Mouse (Mus musculus) hindbrain, postnatal 0 days (tissue): Measurements from ENCODE around the gene Cabin1. TPM values are rescaled to one million over a fixed set of nuclear protein-coding genes. Genes with fewer than 3 reads are reported as not detected.

Experiments
- ATAC-seq: fragments of 200-750 bp; cut with Nextera tagmentation; 2 replicates; pipeline ENCODE4 v1.8.0; 2017; ENCODE audit warnings: mild to moderate bottlenecking, moderate TSS enrichment, moderate library complexity
- DNase-seq: peaks from one replicate; pipeline ENCODE4 v3.0.0-alpha.2; 2015; ENCODE audit warnings: low spot score
- H3K27ac ChIP-seq: fragments of 300-500 bp; sonication (generic); 2 replicates; pipeline ENCODE4 v1.5.1; 2014; ENCODE audit warnings: mild to moderate bottlenecking
- H3K27me3 ChIP-seq: fragments of 300-500 bp; sonication (generic); 2 replicates; pipeline ENCODE4 v1.6.1; 2014; ENCODE audit warnings: low read length, mixed read lengths; ENCODE audit not compliant: insufficient read depth
- H3K36me3 ChIP-seq: fragments of 300-500 bp; sonication (generic); 2 replicates; pipeline ENCODE4 v1.6.1; 2014; ENCODE audit warnings: low read length, mixed read lengths; ENCODE audit not compliant: insufficient read depth
- H3K4me1 ChIP-seq: fragments of 300-500 bp; sonication (generic); 2 replicates; pipeline ENCODE4 v1.6.1; 2014; ENCODE audit warnings: antibody characterized with exemption, low read length, mixed read lengths; ENCODE audit not compliant: insufficient read depth
- H3K4me2 ChIP-seq: fragments of 300-500 bp; sonication (generic); 2 replicates; pipeline ENCODE4 v1.6.1; 2014; ENCODE audit warnings: low read depth, mild to moderate bottlenecking, low read length, moderate library complexity, mixed read lengths
- H3K4me3 ChIP-seq: fragments of 300-500 bp; sonication (generic); 2 replicates; pipeline ENCODE4 v1.5.1; 2014; ENCODE audit warnings: low read length
- H3K9ac ChIP-seq: fragments of 300-500 bp; sonication (generic); replicated peaks from 2 replicates; pipeline ENCODE4 v1.6.1; 2014; ENCODE audit warnings: mild to moderate bottlenecking, low read length, moderate library complexity, mixed read lengths
- H3K9me3 ChIP-seq: fragments of 300-500 bp; sonication (generic); 2 replicates; pipeline ENCODE4 v1.6.1; 2016; ENCODE audit warnings: low read length, mixed read lengths
- CTCF ChIP-seq: IDR thresholded peaks from 2 replicates; pipeline ENCODE4 v1.5.1; 2016; ENCODE audit warnings: antibody characterized with exemption, control low read depth, low read depth
- WGBS: fragments of 180-500 bp; shearing (Covaris S2); extraction: QIAGEN DNeasy Blood & Tissue Kit; methylation state at CpG from one replicate; pipeline ENCODE4 v1.1.7; 2014; 5-methylcytosine and 5-hydroxymethylcytosine counted together
- polyA plus RNA-seq: library from polyadenylated mRNA; unstranded; fragments of >200 nt; fragmentation: Nextera tagmentation; extraction: Ambion mirVana; gene quantifications from 2 replicates; pipeline ENCODE4 v1.2.1, GENCODE M21; 2015
- total RNA-seq: library from RNA; depleted of rRNA; stranded (reverse); fragments of >200 nt; gene quantifications from 2 replicates; pipeline ENCODE4 v1.2.3, GENCODE M21; 2014

The Cabin1 gene
- total and polyA plus RNA-seq, 2 experiments from 2014 or later, result 33.6 to 92.9 TPM

GRCm38 (mm10) chr10:75702494-75702893, 61.6 kb downstream of the Cabin1 start:
- ATAC-seq (no peak), DNase-seq (no peak)
- no peak overlapping the region for H3K4me2 ChIP-seq
- H3K4me3 ChIP-seq, result no peak overlapping the region
- H3K36me3 ChIP-seq, result peaks cover 19% of the 10 kb centered on the region; the same call in 1 of the 2 replicates
- 94% methylated on average over 2 of the region's 2 CpGs for WGBS
- H3K4me1 ChIP-seq, result peaks cover 10% of the 10 kb centered on the region; the same call in 1 of the 2 replicates
- no peak overlapping the region for H3K27ac ChIP-seq
- H3K9ac ChIP-seq, result no peak overlapping the region
- H3K27me3 ChIP-seq, result no peaks in the 10 kb centered on the region
- H3K9me3 ChIP-seq, result no peaks in the 10 kb centered on the region
- TF ChIP-seq CTCF, result no peak

GRCm38 (mm10) chr10:75701280-75701679, 62.9 kb downstream of the Cabin1 start:
- 88% methylated on average over 6 of the region's 6 CpGs for WGBS
- TF ChIP-seq CTCF, result no peak
- Histone ChIP-seq H3K9ac (no peak overlapping the region), H3K9me3 (no peaks in the 10 kb centered on the region), H3K4me3 (no peak overlapping the region), H3K4me1 (peaks cover 10% of the 10 kb centered on the region; the same call in 1 of the 2 replicates), H3K27me3 (no peaks in the 10 kb centered on the region), H3K4me2 (no peak overlapping the region), H3K27ac (no peak overlapping the region), H3K36me3 (peaks cover 25% of the 10 kb centered on the region; the same call in 1 of the 2 replicates)
- DNase-seq (no peak), ATAC-seq (no peak)

- Histone ChIP-seq H3K4me1 (no peaks in the 10 kb centered on the region), H3K9me3 (no peaks in the 10 kb centered on the region), H3K27ac (no peak overlapping the region), H3K27me3 (no peaks in the 10 kb centered on the region), H3K9ac (no peak overlapping the region), H3K4me2 (no peak overlapping the region), H3K4me3 (no peak overlapping the region), H3K36me3 (peaks cover 52% of the 10 kb centered on the region)
- 86% methylated on average over 3 of the region's 3 CpGs for WGBS
- ATAC-seq, result no peak
- DNase-seq, result no peak
- no peak for TF ChIP-seq CTCF
These were observed 66.4 kb downstream of the Cabin1 start for GRCm38 (mm10) chr10:75697693-75698092.

GRCm38 (mm10) chr10:75696597-75697355, 67.4 kb downstream of the Cabin1 start:
- H3K27ac ChIP-seq, result no peak overlapping the region
- no peak for ATAC-seq
- no peaks in the 10 kb centered on the region for H3K27me3 ChIP-seq
- no peaks in the 10 kb centered on the region for H3K9me3 ChIP-seq
- 91% methylated on average over 7 of the region's 7 CpGs for WGBS
- H3K4me3 ChIP-seq, result no peak overlapping the region
- H3K9ac ChIP-seq, result no peak overlapping the region
- no peak for TF ChIP-seq CTCF
- peaks cover 50% of the 10 kb centered on the region for H3K36me3 ChIP-seq
- no peak overlapping the region for H3K4me2 ChIP-seq
- no peaks in the 10 kb centered on the region for H3K4me1 ChIP-seq
- no peak for DNase-seq

GRCm38 (mm10) chr10:75695521-75695920, 68.6 kb downstream of the Cabin1 start:
- 91% methylated on average over 2 of the region's 2 CpGs for WGBS
- no peaks in the 10 kb centered on the region for H3K27me3 ChIP-seq
- no peak overlapping the region for H3K4me3 ChIP-seq
- peaks cover 50% of the 10 kb centered on the region for H3K36me3 ChIP-seq
- H3K4me1 ChIP-seq, result no peaks in the 10 kb centered on the region
- H3K4me2 ChIP-seq, result no peak overlapping the region
- H3K9me3 ChIP-seq, result no peaks in the 10 kb centered on the region
- no peak overlapping the region for H3K9ac ChIP-seq
- H3K27ac ChIP-seq, result no peak overlapping the region
- DNase-seq, result no peak
- ATAC-seq, result no peak
- TF ChIP-seq CTCF, result no peak

- Histone ChIP-seq H3K27ac (no peak overlapping the region), H3K9me3 (no peaks in the 10 kb centered on the region), H3K4me2 (no peak overlapping the region), H3K36me3 (peaks cover 46% of the 10 kb centered on the region), H3K4me1 (no peaks in the 10 kb centered on the region), H3K27me3 (no peaks in the 10 kb centered on the region), H3K4me3 (no peak overlapping the region), H3K9ac (no peak overlapping the region)
- 84% methylated on average over 5 of the region's 5 CpGs for WGBS
- TF ChIP-seq CTCF, result no peak
- no peak for DNase-seq
- ATAC-seq, result no peak
These were observed 69.1 kb downstream of the Cabin1 start for GRCm38 (mm10) chr10:75695078-75695477.

- Histone ChIP-seq H3K4me2 (no peak overlapping the region), H3K4me3 (no peak overlapping the region), H3K36me3 (peaks cover 45% of the 10 kb centered on the region), H3K9ac (no peak overlapping the region), H3K27ac (no peak overlapping the region; the same call in 1 of the 2 replicates), H3K9me3 (no peaks in the 10 kb centered on the region), H3K4me1 (no peaks in the 10 kb centered on the region), H3K27me3 (no peaks in the 10 kb centered on the region)
- no peak for TF ChIP-seq CTCF
- no peak for DNase-seq
- ATAC-seq, result no peak
- WGBS, result 91% methylated on average over 9 of the region's 9 CpGs
These were observed 69.6 kb downstream of the Cabin1 start for GRCm38 (mm10) chr10:75694567-75694966.
